Mouse (Mus musculus) WW6 (cell line): Measurements from ENCODE around the gene Urad.

Source experiments
- DNase-seq: peaks from one replicate; pipeline ENCODE4 v3.0.0-alpha.2; 2013; ENCODE audit warnings: low read depth, low spot score

Urad gene

GRCm38 (mm10) chr5:147300917-147301780, 21.1 kb downstream of the Urad start:
- DNase-seq, result no peak

- no peak for DNase-seq
These were observed 22.3 kb downstream of the Urad start for GRCm38 (mm10) chr5:147300001-147300363.

- DNase-seq, result no peak
These were observed 22.8 kb downstream of the Urad start for GRCm38 (mm10) chr5:147299255-147300000.

- no peak for DNase-seq
These were observed 25.0 kb downstream of the Urad start for GRCm38 (mm10) chr5:147297249-147297648.

- no peak for DNase-seq
These were observed 28.1 kb downstream of the Urad start for GRCm38 (mm10) chr5:147294121-147294520.

GRCm38 (mm10) chr5:147293127-147293910, 28.9 kb downstream of the Urad start:
- no peak for DNase-seq

- DNase-seq, result no peak
These were observed 29.6 kb downstream of the Urad start for GRCm38 (mm10) chr5:147292506-147293120.

GRCm38 (mm10) chr5:147291764-147292505, 30.3 kb downstream of the Urad start:
- no peak for DNase-seq

GRCm38 (mm10) chr5:147284365-147284764, 37.9 kb downstream of the Urad start:
- no peak for DNase-seq

GRCm38 (mm10) chr5:147277547-147277925, 44.7 kb downstream of the Urad start:
- DNase-seq, result no peak

- no peak for DNase-seq
These were observed 45.3 kb downstream of the Urad start for GRCm38 (mm10) chr5:147276701-147277546.

- DNase-seq, result no peak
These were observed 46.5 kb downstream of the Urad start for GRCm38 (mm10) chr5:147275761-147276160.

GRCm38 (mm10) chr5:147274174-147275141, 47.8 kb downstream of the Urad start:
- DNase-seq, result no peak

GRCm38 (mm10) chr5:147272808-147273345, 49.4 kb downstream of the Urad start:
- DNase-seq, result no peak

GRCm38 (mm10) chr5:147272046-147272807, 50.0 kb downstream of the Urad start:
- no peak for DNase-seq

GRCm38 (mm10) chr5:147270673-147271655, 51.3 kb downstream of the Urad start:
- no peak for DNase-seq
